Mouse (Mus musculus): ENCODE measurements around the gene Vav1.

GRCm38 (mm10) chr17:57290001-57290670, 11.2 kb downstream of the Vav1 start:
- TF ChIP-seq CTCF (IDR thresholded peaks at IDR 0.05; ENCODE audit: borderline replicate concordance, extremely low read depth, insufficient read depth, insufficient read length): no peak
- TF ChIP-seq POLR2A (IDR thresholded peaks at IDR 0.05; ENCODE audit: borderline replicate concordance, extremely low read depth, insufficient read depth, insufficient read length, poor library complexity, severe bottlenecking): no peak

Data from brain, embryonic 14.5 days (tissue).